Mouse (Mus musculus): Measurements from ENCODE around the gene Btc. TPM values are rescaled to one million over a fixed set of nuclear protein-coding genes. Genes with fewer than 3 reads are reported as not detected.

Gene Btc
- 0.31 and 0.39 TPM in 2 replicates for polyA plus RNA-seq (2016; fragmentation: Nextera tagmentation; extraction: Ambion mirVana)

GRCm38 (mm10) chr5:91402339-91403211 is at the start of gene Btc:
Btc (minus strand) TSS chr5:91402994.
- Histone ChIP-seq H3K4me1 (0 out of 2 replicates have a peak, but pooled peaks cover 9% of the 10 kb centered on the region), H3K9me3 (no peaks in the 10 kb centered on the region), H3K27ac (peak within 1 kb of the TSS; percentile 77), H3K36me3 (no peaks in the 10 kb centered on the region), H3K27me3 (ENCODE audit: insufficient read depth, poor library complexity, severe bottlenecking) (no peaks in the 10 kb centered on the region), H3K4me3 (peak within 1 kb of the TSS; percentile 66)
- WGBS = 17% methylated on average over 19 of the region's 19 CpGs
- DNase-seq (ENCODE audit: low spot score) = peak; percentile 77

- H3K9me3 ChIP-seq = no peaks in the 10 kb centered on the region
- no peak overlapping the region for H3K4me3 ChIP-seq
- WGBS = 32% methylated on average over 3 of the region's 3 CpGs
- H3K36me3 ChIP-seq = no peaks in the 10 kb centered on the region
- no peaks in the 10 kb centered on the region for H3K27me3 ChIP-seq (ENCODE audit: insufficient read depth, poor library complexity, severe bottlenecking)
- 0 out of 2 replicates have a peak, but pooled peaks cover 5% of the 10 kb centered on the region for H3K4me1 ChIP-seq
- no peak for DNase-seq (ENCODE audit: low spot score)
- H3K27ac ChIP-seq = no peak overlapping the region
Observed at GRCm38 (mm10) chr5:91444981-91445517, 42.3 kb upstream of the Btc start.

DNA sequence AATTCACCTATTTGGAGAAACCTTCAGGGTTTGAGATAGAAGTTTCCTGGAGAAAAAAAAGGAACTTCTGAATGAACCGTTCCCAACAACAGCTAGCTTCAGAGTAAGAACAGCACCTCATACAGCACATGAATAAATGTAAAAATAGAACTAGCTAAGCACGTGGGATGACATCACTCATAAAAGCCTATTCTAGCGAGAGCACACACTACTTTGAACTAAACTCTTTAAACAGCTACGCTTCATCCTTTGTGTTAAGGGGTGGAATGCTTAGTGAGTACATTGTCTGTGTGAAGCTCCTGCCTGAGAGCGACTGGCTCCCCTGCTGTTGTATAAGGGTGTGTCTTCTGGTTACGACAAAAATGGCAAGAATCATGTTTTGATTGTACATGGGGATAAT is 33.8 kb upstream of the Btc start:
- 66% methylated on average over 6 of the region's 6 CpGs for WGBS
- Histone ChIP-seq H3K4me3 (no peak overlapping the region), H3K36me3 (no peaks in the 10 kb centered on the region), H3K27ac (no peak overlapping the region), H3K4me1 (peaks cover 4% of the 10 kb centered on the region; the same call in 1 of the 2 replicates), H3K27me3 (ENCODE audit: insufficient read depth, poor library complexity, severe bottlenecking) (no peaks in the 10 kb centered on the region), H3K9me3 (no peaks in the 10 kb centered on the region)
- DNase-seq (ENCODE audit: low spot score) = no peak

- Histone ChIP-seq H3K9me3 (no peaks in the 10 kb centered on the region), H3K27ac (no peak overlapping the region)
Observed at GRCm38 (mm10) chr5:91434723-91435658, 32.2 kb upstream of the Btc start.

GRCm38 (mm10) chr5:91428547-91428946 is 25.8 kb upstream of the Btc start:
- Histone ChIP-seq H3K36me3 (no peaks in the 10 kb centered on the region), H3K27me3 (ENCODE audit: insufficient read depth, poor library complexity, severe bottlenecking) (no peaks in the 10 kb centered on the region), H3K9me3 (no peaks in the 10 kb centered on the region), H3K27ac (no peak overlapping the region), H3K4me1 (no peaks in the 10 kb centered on the region), H3K4me3 (no peak overlapping the region)
- 82% methylated on average over 8 of the region's 8 CpGs for WGBS
- DNase-seq (ENCODE audit: low spot score) = no peak

More at GRCm38 (mm10) chr5:91434723-91435658, 32.2 kb upstream of the Btc start:
- DNase-seq (ENCODE audit: low spot score) = no peak
- H3K4me1 ChIP-seq = peaks cover 4% of the 10 kb centered on the region; the same call in 1 of the 2 replicates
- H3K4me3 ChIP-seq = no peak overlapping the region
- no peaks in the 10 kb centered on the region for H3K27me3 ChIP-seq (ENCODE audit: insufficient read depth, poor library complexity, severe bottlenecking)
- no peaks in the 10 kb centered on the region for H3K36me3 ChIP-seq
- 64% methylated on average over 6 of the region's 6 CpGs for WGBS

DNA sequence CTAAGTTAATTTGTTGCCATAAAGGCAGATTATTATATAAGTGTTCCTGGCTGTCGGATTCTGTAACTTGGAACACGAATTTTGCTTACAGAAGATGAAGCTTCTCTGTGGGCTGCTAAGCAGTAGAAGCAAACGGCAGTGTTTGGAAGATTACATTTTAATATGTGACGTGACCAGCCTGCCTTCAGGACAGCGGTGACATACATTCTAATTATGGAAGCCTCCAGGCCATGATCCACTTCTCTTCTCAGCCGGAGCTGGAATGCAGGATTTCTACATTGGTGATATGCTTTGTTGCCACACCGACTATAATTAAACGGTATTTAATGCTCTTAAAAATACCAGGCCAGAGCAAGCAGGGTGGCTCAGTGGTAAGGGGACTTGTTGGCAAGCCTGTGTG is 11.0 kb upstream of the Btc start:
- no peak overlapping the region for H3K4me3 ChIP-seq
- DNase-seq (ENCODE audit: low spot score) = no peak
- no peak overlapping the region for H3K27ac ChIP-seq
- no peaks in the 10 kb centered on the region for H3K36me3 ChIP-seq
- H3K4me1 ChIP-seq = no peaks in the 10 kb centered on the region
- no peaks in the 10 kb centered on the region for H3K27me3 ChIP-seq (ENCODE audit: insufficient read depth, poor library complexity, severe bottlenecking)
- 80% methylated on average over 8 of the region's 8 CpGs for WGBS
- H3K9me3 ChIP-seq = no peaks in the 10 kb centered on the region

- WGBS = 74% methylated on average over 5 of the region's 5 CpGs
- no peaks in the 10 kb centered on the region for H3K27me3 ChIP-seq (ENCODE audit: insufficient read depth, poor library complexity, severe bottlenecking)
Observed at GRCm38 (mm10) chr5:91404263-91404662, 1.5 kb upstream of the Btc start.

GRCm38 (mm10) chr5:91403281-91403680 is 487 bp upstream of the Btc start:
- Histone ChIP-seq H3K9me3 (no peaks in the 10 kb centered on the region), H3K4me1 (0 out of 2 replicates have a peak, but pooled peaks cover 9% of the 10 kb centered on the region), H3K36me3 (no peaks in the 10 kb centered on the region), H3K27ac (no peak overlapping the region), H3K27me3 (ENCODE audit: insufficient read depth, poor library complexity, severe bottlenecking) (no peaks in the 10 kb centered on the region), H3K4me3 (no peak overlapping the region)
- 83% methylated on average over 4 of the region's 4 CpGs for WGBS
- DNase-seq (ENCODE audit: low spot score) = no peak

More at GRCm38 (mm10) chr5:91404263-91404662, 1.5 kb upstream of the Btc start:
- no peak overlapping the region for H3K27ac ChIP-seq
- no peaks in the 10 kb centered on the region for H3K36me3 ChIP-seq
- no peak for DNase-seq (ENCODE audit: low spot score)
- no peak overlapping the region for H3K4me3 ChIP-seq
- no peaks in the 10 kb centered on the region for H3K9me3 ChIP-seq
- H3K4me1 ChIP-seq = 0 out of 2 replicates have a peak, but pooled peaks cover 9% of the 10 kb centered on the region

DNA sequence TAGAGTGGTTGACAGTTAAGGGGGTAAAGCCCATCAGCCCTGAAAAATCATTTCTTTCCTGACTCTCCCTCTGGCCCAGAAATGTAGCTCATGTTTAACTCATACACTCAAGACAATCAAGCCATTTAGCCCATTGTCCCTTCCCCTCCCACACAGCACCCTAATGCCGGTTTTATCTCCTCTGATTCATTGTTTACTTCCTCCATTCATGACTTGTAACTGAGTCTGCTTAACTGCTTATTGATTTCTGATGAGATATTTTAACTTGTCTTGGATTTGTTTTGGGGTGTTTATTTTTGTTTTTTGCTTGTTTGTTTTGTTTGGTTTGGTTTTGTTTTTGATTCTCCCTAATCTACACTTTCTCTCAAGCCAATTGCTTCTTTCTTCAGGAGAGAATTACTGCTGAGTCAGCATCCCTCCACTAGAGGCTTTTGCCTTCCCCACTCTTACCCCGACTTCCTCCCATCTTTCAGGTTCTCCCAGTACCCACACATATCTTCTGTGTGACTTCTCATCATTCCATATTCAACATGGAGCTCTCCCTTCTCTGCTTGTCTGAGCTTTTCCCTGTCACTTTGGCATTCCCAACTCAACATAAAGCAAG is 2.2 kb downstream of the Btc start:
- Histone ChIP-seq H3K27ac (no peak overlapping the region), H3K4me1 (0 out of 2 replicates have a peak, but pooled peaks cover 9% of the 10 kb centered on the region), H3K4me3 (no peak overlapping the region), H3K9me3 (no peaks in the 10 kb centered on the region), H3K27me3 (ENCODE audit: insufficient read depth, poor library complexity, severe bottlenecking) (no peaks in the 10 kb centered on the region), H3K36me3 (no peaks in the 10 kb centered on the region)
- WGBS = 54% methylated on average over 2 of the region's 2 CpGs
- DNase-seq (ENCODE audit: low spot score) = no peak

GRCm38 (mm10) chr5:91375467-91375866 is 27.3 kb downstream of the Btc start:
- H3K4me3 ChIP-seq = no peak overlapping the region
- no peak for DNase-seq (ENCODE audit: low spot score)
- no peaks in the 10 kb centered on the region for H3K27me3 ChIP-seq (ENCODE audit: insufficient read depth, poor library complexity, severe bottlenecking)
- WGBS = 71% methylated on average over 2 of the region's 2 CpGs
- no peak overlapping the region for H3K27ac ChIP-seq
- no peaks in the 10 kb centered on the region for H3K4me1 ChIP-seq
- no peaks in the 10 kb centered on the region for H3K36me3 ChIP-seq
- no peaks in the 10 kb centered on the region for H3K9me3 ChIP-seq

- Histone ChIP-seq H3K9me3 (no peaks in the 10 kb centered on the region), H3K27ac (no peak overlapping the region), H3K4me3 (no peak overlapping the region), H3K36me3 (no peaks in the 10 kb centered on the region), H3K4me1 (no peaks in the 10 kb centered on the region), H3K27me3 (ENCODE audit: insufficient read depth, poor library complexity, severe bottlenecking) (no peaks in the 10 kb centered on the region)
- WGBS = 91% methylated on average over 13 of the region's 13 CpGs
- DNase-seq (ENCODE audit: low spot score) = no peak
Observed at GRCm38 (mm10) chr5:91368061-91368565, 34.7 kb downstream of the Btc start.

- Histone ChIP-seq H3K9me3 (no peaks in the 10 kb centered on the region), H3K27me3 (ENCODE audit: insufficient read depth, poor library complexity, severe bottlenecking) (no peaks in the 10 kb centered on the region), H3K4me3 (no peak overlapping the region), H3K36me3 (no peaks in the 10 kb centered on the region), H3K4me1 (no peaks in the 10 kb centered on the region), H3K27ac (no peak overlapping the region)
- 89% methylated on average over 10 of the region's 10 CpGs for WGBS
- DNase-seq (ENCODE audit: low spot score) = no peak
Observed at GRCm38 (mm10) chr5:91366925-91367324, 35.9 kb downstream of the Btc start.
